34 mouse cellular contexts compared by ENCODE assay signal in genomic region chr2:55253134-55253533, GRCm38 (mm10).
"Had no signal": no experiment of that assay in that cellular context is flagged by ENCODE, and none has a peak within 500 bp of the region (broad histone marks: within the 10 kb centered on the region; RNA-seq: fewer than 3 reads in every experiment).

No protein-coding gene starts in this region.

- H3K27me3 ChIP-seq: heart, embryonic 12.5 days; heart, embryonic 13.5 days; heart, embryonic 15.5 days; hindbrain, embryonic 12.5 days; hindbrain, embryonic 13.5 days; hindbrain, embryonic 15.5 days; intestine, embryonic 15.5 days; kidney, embryonic 15.5 days had no signal

- H3K27ac ChIP-seq: heart, embryonic 10.5 days; heart, embryonic 13.5 days; heart, embryonic 15.5 days; hindbrain, embryonic 10.5 days; hindbrain, embryonic 12.5 days; hindbrain, embryonic 13.5 days; hindbrain, embryonic 14.5 days; hindbrain, embryonic 15.5 days; hindbrain, postnatal 0 days; intestine, embryonic 15.5 days; kidney, embryonic 15.5 days; kidney, postnatal 0 days; layer of hippocampus, adult 2 months had no signal

- H3K4me3 ChIP-seq: heart, embryonic 10.5 days; heart, embryonic 12.5 days; heart, embryonic 13.5 days; heart, embryonic 15.5 days; hindbrain, embryonic 10.5 days; hindbrain, embryonic 12.5 days; hindbrain, embryonic 13.5 days; hindbrain, embryonic 15.5 days; intestine, embryonic 15.5 days; kidney, embryonic 15.5 days; layer of hippocampus, adult 2 months had no signal

- H3K9me3 ChIP-seq: heart, embryonic 10.5 days; heart, embryonic 12.5 days; heart, embryonic 13.5 days; heart, embryonic 15.5 days; hindbrain, embryonic 10.5 days; hindbrain, embryonic 12.5 days; hindbrain, embryonic 13.5 days; hindbrain, embryonic 15.5 days; intestine, embryonic 15.5 days; kidney, embryonic 15.5 days had no signal

- H3K9ac ChIP-seq: heart, embryonic 12.5 days; heart, embryonic 13.5 days; heart, embryonic 15.5 days; hindbrain, embryonic 12.5 days; hindbrain, embryonic 13.5 days; hindbrain, embryonic 14.5 days; hindbrain, embryonic 15.5 days; intestine, embryonic 15.5 days; kidney, embryonic 15.5 days had no signal

- ATAC-seq: hindbrain, embryonic 16.5 days; hindbrain, postnatal 0 days; inflammation-experienced regulatory T-cells, adult 6 months; intestine, embryonic 15.5 days; intestine, postnatal 0 days had no signal

- DNase-seq: heart, postnatal 10 days; heart, postnatal 14 days; heart, postnatal 36 days; heart, postnatal 4 days; kidney, adult 11 months; kidney, adult 18-20 months; kidney, adult 2 months; kidney, adult 8-10 months; kidney, adult 9 months; kidney, postnatal 10 days; kidney, postnatal 14 days; kidney, postnatal 25 days; kidney, postnatal 36 days; kidney, postnatal 4 days; layer of hippocampus, adult 9-11 months; layer of hippocampus, postnatal 36 days had no signal

- H3K36me3 ChIP-seq: heart, embryonic 10.5 days; heart, embryonic 12.5 days; heart, embryonic 13.5 days; heart, embryonic 15.5 days; hindbrain, embryonic 10.5 days; hindbrain, embryonic 12.5 days; hindbrain, embryonic 13.5 days; hindbrain, embryonic 15.5 days; intestine, embryonic 15.5 days; kidney, embryonic 15.5 days had no signal

- H3K4me2 ChIP-seq: heart, embryonic 11.5 days; heart, embryonic 12.5 days; heart, embryonic 13.5 days; heart, embryonic 15.5 days; hindbrain, embryonic 12.5 days; hindbrain, embryonic 13.5 days; hindbrain, embryonic 14.5 days; hindbrain, embryonic 15.5 days; intestine, embryonic 15.5 days; kidney, embryonic 15.5 days had no signal

- H3K4me1 ChIP-seq: heart, embryonic 10.5 days; heart, embryonic 12.5 days; heart, embryonic 13.5 days; heart, embryonic 15.5 days; hindbrain, embryonic 10.5 days; hindbrain, embryonic 12.5 days; hindbrain, embryonic 13.5 days; hindbrain, embryonic 15.5 days; intestine, embryonic 15.5 days; kidney, embryonic 15.5 days had no signal
